Mouse (Mus musculus): ENCODE results near the gene Pafah1b3.

The Pafah1b3 gene

GRCm38 (mm10) chr7:25279861-25280791, 17.7 kb downstream of the Pafah1b3 start:
- DNase-seq: peak; percentile 84

DNA sequence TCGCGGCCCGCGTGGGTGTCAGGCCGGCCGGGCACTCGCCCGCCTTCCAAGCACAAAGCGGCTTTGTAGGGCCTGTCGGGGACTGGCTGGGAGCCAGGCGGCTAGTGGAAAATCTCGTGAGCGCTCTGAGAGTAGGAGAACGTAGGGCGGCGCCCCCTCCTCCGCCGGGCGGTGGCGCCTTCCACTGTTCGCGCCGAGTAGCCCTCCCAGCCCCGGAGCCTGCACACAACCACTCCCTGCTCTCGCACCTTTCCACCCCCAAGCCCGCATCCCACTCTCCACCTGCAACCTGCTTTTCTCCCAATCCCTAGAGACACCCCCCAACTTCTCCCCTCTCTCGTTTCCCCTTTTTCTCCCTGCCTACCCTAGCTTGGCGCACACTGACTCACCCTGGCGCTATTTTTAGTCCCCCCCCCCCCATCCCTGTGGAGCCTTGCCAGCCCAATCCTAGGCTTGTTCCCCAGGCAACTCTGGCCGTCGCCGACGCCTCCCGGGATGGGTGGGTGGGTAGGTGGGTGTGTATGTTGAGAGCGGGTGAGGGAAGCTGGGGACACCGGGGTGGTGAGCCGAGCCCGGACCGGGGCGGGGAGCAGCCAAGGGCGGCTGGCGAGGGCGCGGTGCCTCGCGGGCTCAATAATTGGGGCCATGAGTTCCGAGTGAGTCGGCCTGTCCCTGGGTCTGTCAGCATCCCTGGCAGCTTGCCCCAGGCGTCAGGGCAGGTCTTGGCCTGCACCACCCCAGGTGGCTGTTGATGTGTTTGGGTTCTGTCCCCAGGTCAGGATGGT, 18.5 kb downstream of the Pafah1b3 start:
- DNase-seq: peak; percentile 94

GRCm38 (mm10) chr7:25278341-25279075, 19.3 kb downstream of the Pafah1b3 start:
- DNase-seq: peak; percentile 88

DNA sequence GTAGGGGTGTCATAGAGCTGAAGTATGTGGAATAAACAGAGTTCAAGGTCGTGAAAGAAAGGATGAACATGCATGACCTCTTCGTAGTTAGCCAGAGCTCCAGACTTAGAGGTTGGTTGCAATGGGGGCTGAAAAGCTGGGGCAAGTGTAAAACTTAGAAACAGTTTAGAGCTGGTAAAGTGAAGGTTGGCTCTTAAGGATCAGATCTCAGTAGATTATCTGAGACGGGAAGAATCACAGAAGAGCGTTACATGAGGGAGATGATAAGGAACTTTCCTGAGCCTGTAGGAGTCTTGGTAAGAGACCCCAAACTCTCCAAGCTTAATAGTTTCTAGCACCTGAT, 19.8 kb downstream of the Pafah1b3 start:
- no peak for DNase-seq

- DNase-seq: no peak
These were observed 20.4 kb downstream of the Pafah1b3 start for GRCm38 (mm10) chr7:25277405-25277804.

- DNase-seq: no peak
These were observed 22.1 kb downstream of the Pafah1b3 start for GRCm38 (mm10) chr7:25275555-25276298.

DNA sequence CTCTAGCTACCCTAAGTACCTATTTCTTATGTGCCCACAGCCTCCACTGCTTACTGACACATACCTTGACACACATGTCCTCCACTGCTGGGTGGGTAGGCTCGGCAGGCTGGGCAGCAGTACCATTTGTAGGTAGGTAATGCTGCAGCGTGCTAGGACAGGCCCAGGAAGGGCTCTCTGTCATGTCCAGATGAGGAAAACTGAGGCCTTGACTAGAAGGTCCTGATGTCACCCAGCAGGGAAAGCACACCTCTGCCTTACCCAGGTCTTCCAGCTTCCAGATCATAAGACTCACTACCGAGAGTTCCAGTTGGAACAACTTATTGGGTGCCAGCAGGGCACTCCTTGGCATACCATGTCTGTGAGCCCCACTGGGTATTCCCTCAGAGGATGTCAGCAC, 22.8 kb downstream of the Pafah1b3 start:
- no peak for DNase-seq

DNA sequence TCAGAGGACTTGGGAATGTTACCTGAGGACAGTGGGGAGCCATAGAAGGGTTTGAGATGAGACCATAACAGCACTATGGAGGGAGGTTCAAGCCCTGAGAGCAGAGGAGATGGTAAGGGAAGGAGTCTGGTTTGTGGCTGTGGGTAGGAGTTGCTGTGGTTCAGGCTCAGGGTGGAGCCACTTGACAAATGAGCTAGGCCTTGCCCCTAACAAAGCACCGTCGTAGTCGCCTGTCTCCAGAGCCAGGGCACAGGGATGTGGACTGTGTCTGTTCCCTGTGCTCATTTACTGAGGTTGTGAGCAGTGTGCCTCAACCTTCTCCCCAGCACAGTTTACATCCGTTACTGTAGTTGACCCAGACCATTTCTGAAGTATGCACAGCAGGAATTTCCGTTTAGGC, 23.2 kb downstream of the Pafah1b3 start:
- peak; percentile 4 for DNase-seq

DNA sequence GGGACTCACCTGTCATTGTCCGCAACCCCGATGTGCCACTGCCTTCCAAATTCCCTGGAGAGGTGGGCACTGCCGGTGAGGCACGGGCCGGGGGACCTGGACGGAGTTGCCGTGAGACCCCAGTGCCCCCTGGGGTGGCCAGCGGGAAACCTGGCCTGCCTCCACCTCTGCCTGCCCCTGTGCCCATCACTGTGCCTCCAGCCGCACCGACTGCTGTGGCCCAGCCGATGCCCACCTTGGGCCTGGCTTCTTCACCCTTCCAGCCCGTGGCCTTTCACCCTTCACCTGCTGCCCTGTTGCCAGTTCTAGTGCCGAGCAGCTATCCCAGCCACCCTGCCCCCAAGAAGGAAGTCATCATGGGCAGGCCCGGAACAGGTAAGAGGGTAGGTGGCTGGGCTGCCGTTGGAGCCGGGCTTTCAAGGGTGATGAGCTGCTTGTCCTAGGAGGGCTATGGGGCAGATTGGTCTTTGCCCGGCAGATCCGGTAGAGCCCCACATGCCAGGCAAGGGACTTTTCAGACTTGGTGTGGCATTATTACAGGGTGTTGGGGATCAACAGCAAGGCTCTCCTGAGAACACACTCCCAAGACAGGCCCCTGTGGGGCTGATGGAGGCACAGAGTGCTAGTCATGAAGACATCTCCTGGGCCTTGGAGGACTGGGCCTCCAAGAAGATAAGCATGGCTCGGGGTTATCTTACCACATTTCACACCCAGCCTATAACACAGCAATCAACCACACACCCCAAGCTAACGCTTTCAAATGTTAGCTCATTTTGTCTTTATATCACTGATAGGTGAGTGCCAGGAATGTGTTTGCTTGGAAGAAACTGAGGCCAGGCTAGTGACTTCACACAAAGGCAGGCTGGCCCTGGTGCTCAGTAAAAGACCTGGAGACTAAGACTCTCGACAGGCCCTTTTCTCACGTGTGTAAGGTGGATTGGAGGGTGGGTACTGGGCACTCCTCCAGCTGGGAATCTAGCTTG, 24.2 kb downstream of the Pafah1b3 start:
- peak; percentile 4 for DNase-seq

GRCm38 (mm10) chr7:25272445-25273258, 25.1 kb downstream of the Pafah1b3 start:
- DNase-seq: peak; percentile 8

DNA sequence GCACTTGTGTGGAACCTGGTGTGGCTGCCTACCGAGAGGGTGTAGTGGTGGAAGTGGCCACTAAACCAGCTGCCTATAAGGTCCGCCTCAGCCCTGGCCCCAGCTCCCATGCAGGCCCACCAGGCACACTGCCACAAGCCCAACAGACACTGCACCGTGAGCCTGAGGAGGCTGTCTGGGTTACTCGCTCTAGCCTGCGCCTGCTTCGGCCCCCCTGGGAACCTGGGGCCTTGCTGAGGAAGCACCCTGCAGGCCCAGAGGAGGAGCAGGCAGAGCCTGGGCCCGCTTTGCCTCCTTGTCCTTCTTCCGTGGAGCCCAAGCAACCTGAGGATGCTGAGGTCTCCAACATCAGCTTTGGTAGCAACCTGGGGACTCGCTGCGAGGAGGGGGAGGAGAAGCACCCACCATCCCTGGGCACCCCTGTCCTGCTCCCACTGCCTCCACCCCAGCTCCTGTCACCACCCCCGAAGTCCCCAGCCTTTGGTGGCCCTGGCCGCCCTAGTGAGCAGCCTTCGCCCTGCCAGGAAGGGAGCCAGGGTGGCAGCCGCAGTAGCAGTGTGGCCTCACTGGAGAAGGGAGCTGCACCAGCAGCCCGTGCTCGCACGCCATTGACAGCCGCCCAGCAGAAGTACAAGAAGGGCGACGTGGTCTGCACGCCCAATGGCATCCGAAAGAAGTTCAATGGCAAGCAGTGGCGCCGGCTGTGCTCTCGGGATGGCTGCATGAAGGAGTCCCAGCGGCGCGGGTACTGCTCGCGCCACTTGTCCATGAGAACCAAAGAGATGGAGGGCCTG, 25.9 kb downstream of the Pafah1b3 start:
- no peak for DNase-seq

DNA sequence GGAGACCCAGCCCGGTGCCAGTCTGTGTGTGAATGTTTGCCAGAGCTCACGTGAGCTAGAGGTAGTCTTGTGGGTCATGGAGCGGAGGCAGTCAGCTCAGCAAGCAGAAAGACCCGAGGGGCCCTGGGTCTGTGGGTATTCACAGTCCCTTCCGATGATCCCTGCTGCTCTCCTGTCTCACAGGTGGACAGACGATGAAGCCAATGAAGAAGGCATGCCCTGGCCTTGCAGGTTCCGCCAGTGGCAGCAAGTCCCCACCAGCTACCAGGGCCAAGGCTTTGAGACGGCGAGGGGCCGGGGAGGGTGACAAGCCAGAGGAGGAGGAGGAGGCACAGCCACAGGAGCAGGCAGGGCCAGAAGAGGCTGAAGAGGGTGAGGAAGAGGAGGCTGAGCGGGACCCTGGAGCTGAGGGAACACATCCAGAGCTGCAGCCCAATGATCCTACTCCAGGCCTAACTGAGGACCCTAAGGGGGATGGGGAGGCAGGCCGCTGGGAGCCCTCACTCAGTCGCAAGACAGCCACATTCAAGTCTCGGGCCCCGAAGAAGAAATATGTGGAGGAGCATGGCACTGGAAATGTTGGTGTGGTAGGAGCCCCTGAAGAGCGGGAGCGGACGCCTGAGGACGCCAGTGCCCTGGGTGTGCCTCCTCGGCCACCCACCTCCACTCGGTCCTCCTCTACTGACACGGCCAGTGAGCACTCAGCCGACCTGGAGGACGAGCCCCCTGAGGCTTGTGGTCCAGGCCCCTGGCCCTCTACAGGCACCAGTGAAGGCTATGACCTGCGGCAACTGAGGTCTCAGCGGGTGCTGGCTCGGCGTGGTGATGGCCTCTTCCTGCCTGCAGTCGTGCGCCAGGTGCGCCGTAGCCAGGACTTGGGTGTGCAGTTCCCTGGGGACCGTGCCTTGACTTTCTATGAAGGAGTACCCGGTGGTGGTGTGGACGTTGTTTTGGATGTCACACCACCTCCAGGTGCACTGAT, 26.8 kb downstream of the Pafah1b3 start:
- DNase-seq: no peak

DNA sequence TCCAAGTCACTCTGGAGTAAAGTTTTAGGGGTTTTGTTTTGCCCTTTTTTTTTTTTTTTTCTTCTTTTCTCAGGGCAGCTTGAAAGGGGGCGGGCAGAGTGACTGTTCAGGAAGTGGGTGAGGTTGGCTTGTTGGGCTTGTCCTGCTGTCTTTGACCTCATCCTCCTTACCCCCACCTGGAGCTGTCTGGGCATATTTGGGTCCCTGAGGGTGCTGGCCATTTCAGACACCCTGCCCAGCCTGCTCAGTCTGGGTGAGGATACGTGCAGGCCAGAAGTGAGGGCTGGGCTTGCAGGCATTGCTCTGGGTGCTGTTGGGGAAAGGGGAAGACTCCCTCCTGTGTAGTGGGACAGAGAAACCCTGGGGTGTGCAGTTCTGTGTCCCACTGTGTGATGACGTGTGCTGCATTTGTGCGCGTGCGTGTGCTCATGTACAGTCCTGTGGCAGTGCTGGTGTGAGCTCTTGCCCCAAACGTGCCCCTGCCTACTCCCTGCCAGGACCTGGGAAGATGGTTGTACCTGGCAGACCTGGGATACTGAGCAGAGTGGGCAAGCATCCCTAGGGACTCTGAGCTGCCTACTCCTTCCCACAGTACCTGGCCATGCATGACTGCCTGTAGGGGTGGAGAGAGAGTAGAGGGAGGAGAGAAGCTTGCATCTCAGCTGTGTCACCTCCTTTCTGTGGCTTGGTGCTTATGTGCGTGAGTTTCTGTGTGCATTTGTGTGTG, 28.1 kb downstream of the Pafah1b3 start:
- peak; percentile 22 for DNase-seq

DNA sequence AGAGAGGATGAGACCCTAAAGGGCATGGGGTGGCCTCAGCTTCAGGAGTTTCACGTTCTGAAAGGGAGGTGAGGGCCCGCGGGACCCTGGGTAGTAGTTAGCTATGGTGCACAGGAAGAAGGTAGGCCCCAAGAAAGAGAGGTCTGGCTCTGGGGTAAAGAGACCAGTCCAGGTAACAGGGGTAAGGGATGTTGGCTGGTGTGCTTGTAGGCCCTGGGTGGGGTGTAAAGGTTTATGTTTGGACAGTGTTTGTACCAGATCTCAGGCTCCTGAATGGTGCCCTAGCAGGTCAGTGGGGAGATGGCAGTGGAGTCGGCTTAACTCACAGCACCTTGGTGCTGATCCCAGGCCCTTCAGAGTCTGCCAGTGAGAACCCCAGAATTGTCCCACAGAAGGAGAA, 28.8 kb downstream of the Pafah1b3 start:
- DNase-seq: peak; percentile 8

GRCm38 (mm10) chr7:25268588-25268987, 29.2 kb downstream of the Pafah1b3 start:
- no peak for DNase-seq

GRCm38 (mm10) chr7:25267751-25268463, 29.9 kb downstream of the Pafah1b3 start:
- peak; percentile 100 for DNase-seq

DNA sequence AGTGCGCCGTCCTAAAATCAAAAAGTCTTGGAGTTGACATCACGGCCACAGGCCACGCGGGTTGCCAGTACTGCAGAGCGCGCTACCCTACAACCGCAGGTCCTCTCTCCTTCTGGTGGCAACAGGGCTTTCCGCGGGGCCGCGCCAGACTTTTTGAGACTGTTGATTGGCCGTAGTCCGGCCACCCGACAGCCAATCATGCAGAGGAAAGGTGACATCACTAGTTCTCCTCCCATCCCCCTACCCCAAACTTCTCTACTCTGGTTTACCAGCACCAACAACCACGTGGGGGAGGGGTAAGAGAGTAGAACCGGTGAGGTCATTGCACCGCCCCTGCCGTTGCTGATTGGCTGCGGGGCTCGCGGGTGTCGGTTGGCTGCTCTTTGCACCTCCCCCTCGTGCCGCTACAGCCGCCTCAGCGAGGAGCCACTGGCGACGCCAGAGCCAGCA, 30.5 kb downstream of the Pafah1b3 start, which contains the start of gene Cic:
Gene Cic (plus strand): TSS at position 404 of the 450 bp plus-strand sequence.
- peak; percentile 100 for DNase-seq
